Mouse (Mus musculus): ENCODE data around the gene Pdcl.

Gene Pdcl

DNA sequence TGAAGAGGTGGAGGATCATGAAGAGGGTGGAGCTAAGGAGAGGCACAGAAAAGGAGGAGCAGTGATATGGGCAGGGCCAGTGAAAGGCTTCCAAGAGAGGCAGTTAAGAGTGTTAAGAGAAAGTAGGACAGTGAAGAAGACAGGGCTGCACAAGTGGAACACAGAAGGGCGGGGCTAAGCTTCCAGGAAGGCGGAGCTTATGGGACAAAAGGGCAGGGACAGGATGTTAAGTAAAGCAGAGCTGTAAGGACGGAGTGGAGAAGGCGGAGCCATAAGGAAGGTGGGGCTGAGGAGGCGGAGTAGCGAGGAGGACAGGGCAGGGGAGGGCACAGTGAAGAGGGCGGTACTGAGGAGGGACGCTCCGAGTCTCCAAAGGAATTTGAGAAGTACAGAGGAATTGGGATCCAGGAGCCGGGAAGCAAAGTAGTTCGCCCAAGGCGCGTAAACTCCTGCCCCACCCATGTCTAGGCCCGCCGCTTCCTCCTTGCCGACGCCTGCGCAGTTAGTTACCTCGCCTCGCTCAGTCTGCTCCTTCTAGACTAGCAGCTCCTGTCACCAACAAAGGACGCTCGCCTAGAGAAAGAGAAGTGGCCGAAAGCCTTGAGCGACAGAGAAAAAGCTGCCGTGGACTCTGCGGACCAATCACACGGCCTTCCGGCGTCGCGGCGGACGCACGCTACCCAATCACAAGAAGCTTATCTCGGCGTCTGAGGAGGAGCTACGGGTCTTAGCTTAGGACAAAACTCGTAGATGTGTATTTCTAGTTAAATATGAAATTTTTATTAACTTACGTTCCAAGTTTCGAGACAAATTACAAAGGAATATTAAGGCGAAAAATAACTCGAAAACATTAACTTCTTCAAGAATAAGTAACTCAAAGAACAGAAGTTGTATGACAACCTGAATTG, at the start of gene Pdcl:
Gene Pdcl, minus strand, starts transcription at position 700 of the 908 bp plus-strand sequence.
- DNase-seq (ENCODE audit: low read depth, low spot score) = peak; percentile 93

DNA sequence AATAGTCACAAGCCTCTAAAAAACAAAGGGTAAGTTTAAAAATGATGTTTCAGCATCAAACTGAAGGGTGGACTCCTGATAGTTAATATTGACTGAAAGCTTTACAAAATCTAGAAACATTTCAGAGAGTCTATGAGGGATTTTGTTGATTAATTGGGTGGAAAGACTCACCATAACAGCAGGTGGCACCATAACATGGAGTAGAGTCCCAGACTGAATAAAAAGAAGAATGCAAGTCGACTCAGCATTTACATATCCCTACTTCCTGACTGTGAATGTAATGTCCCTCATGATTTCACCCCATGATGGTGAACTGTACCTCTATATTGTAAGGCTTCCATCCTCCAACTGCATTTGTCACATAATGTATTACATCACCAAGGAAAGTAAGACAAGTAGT, 36.4 kb upstream of the Pdcl start:
- DNase-seq (ENCODE audit: low read depth, low spot score) = no peak

DNA sequence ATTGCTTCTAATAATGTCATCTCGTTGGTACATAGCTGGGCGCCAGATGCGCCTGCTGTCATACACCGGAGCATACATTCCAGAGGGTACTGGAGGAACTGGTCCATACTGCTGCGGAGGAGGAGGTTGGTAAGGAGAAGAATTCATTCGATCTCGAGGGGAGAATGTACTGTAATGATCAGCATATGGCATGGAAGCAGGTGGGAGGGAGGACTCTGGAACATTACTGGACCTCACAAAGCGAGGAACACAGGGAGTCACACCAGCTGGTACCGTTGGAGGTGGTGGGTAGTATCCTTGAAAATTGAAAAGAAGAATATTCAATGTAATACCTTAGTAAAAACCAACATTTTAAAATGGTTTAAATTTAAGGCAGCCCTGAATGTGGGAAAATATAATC, 23.8 kb upstream of the Pdcl start:
- DNase-seq (ENCODE audit: low read depth, low spot score) = no peak

DNA sequence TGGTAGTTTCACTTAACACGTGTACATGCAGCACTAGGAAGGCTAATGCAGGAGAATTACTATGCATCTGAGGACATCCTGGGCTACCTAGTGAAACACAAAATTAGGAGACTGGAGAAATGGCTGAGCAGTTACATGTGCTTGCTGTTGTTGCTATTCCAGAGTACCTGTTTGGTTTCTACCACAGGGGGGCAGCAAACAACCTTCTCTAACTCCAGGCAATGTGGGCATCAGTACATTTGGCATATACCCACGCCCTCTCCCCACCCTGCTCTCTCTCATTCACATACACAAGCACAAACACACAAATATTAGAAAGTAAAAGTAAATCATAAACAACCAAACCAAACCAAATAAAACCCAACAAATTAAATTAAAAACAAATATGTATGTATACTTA, 21.1 kb upstream of the Pdcl start:
- peak; percentile 58 for DNase-seq (ENCODE audit: low read depth, low spot score)

DNA sequence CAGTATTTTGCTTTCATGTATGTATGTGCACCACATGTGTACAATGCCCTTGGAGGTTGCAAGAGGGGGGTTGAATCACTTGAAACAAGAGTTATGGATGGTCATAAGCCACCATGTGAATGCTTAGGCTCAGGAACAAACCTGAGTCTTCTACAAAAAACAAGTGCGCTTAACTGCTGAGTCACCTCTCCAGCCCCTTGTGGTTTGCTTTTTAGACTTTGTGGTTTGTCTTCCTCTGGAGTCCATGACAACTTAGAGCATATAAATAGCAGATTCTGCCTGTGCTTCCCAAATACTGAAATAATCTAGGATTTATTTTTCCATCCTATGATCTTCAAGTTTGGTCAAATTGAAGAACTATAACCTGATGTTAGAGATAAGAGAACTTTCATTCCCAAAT, 16.9 kb upstream of the Pdcl start:
- no peak for DNase-seq (ENCODE audit: low read depth, low spot score)

DNA sequence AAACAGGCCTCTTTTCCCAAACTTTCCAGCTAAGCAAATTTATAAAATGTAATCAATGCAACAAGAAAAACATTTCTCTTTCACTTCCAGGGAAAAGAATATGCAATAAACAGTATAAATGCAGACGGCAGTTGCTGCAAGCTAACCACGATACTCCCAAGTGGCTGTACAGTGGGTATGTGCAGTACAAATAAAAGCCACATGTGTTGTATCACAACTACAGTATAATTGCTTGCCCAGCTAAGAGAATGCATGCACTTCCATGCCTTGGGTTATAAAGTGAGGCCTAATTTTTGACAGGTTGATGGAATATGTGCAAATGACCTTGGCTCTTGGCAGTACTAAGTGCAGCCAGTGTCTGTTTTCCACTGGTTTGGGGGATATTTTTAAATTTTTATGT, 11.5 kb upstream of the Pdcl start:
- no peak for DNase-seq (ENCODE audit: low read depth, low spot score)

DNA sequence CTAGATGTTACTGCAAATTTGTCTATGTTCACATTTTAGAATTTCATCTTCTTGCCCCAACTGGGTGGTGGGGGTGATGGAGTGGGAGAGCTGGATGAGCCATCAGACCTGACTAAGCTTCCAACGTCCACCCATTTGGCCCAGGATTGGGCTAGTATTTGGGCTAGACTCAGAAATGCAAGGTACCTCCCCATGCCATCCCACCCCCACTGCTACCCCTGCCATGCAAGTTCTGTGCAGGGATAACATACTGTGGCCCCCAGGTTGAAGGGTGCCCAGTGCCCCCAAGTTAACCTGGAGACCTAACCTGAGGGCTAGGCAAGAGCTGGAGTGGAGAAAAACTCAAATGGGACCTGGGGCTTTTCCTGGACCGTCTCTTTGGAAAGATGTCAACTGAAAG, 776 bp upstream of the Pdcl start:
- DNase-seq (ENCODE audit: low read depth, low spot score) = no peak

DNA sequence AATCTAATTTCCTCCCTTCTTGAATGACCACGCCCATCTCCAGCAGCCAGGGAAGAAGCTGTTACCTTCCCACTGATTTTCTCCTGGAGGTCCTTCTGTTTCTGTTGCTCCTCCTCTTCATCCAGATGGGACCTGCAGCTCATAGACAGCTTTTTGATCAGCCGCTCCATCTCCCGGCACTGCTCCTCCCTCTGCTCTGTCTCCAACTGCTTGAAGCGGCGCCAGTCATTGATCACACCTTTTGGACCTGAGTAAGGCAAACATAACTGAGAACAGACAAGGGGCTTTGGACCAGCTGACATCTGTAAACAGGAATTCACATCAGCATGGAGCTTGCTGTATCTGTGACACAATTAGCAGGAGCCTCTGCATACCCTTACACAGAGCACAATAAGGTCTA, 3.6 kb downstream of the Pdcl start:
- no peak for DNase-seq (ENCODE audit: low read depth, low spot score)

DNA sequence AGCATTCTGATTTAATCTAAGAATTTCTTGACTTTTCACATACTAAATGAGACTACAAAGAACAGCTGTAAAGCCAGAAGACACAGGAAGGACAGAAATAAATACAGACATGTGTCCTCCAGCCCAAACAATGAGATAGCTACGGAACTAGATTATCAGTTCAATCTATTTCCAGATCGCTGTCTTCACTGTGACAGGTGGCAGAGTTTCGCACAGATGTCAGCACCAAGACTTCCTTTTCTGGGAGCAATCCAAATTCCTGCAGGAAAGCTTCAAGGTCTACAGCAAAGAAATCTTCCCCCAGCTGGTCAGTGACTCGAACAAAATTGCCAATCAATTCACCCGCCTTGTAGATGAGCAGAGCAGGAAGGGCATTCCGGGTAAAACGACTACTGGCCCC, 7.5 kb downstream of the Pdcl start:
- DNase-seq (ENCODE audit: low read depth, low spot score) = no peak

DNA sequence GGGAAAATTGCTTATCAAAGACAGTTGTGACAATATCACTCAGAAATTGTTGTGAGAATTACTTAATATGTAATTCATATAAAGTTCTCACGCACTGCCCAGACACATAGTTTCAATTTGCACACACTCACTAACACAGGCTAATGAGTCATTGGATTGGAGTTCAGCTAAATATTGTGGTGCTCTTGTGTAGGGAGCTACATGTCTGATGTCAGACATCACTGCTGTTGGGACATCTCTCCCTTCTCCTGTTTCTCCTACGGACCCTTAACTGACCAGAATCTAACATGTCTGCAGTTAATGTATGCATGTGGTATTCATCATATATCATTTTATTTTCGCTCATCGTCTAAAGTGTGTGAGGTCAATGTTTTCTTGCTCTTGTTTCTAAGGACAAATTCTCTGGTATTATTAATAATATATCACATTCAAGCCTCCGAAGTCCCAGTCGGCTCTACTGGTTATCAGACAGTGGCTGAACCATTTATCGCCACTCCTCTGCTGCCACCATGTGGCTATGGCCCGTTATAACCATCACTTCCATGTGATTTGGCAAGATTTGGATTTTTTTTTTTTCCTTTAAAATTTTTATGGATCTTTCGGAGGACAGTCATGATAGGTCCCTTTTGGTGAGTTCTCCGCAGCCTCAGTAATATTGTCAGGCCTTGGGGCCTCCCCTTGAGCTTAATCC, 20.5 kb downstream of the Pdcl start:
- peak; percentile 60 for DNase-seq (ENCODE audit: low read depth, low spot score)

DNA sequence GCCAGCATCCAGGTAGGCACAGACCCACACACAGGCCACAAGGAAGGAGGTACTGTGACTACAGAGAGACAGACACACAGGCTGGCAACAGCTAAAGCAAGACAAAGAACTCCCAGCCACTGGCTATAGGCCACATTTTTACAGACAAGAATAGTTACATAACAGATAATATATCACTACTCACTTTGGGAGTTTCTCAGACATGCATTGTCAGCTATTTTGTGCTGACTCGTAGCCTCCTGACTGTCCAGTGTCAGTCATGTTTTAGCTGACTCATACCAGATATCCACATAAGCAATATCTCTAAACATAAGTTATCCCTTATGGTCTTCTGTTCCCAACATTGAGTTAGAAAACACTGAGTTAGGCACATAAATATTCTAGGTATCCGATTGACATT, 25.8 kb downstream of the Pdcl start:
- DNase-seq (ENCODE audit: low read depth, low spot score) = no peak

DNA sequence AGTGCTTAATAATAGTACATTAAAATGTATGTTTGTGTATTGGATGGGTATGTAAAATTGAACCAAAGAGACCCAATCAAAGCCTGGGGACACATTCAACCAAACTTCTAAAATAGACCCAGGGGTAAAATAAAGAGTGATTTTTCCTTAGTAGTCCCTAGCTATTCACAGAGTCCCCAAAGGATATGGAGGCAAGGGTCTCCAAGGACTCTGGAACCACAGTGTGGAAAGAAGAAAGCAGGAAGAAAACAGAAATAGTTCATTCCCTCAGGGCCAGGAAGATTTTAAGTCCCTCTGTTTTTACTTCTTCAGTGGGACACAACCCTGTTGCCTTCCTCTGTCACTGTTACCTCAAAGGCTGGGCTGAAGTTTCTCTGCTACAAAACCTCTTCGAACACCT, 32.9 kb downstream of the Pdcl start, which contains the start of gene Olfr368:
Gene Olfr368, plus strand, starts transcription at position 301 of the 400 bp plus-strand sequence.
- DNase-seq (ENCODE audit: low read depth, low spot score) = no peak
